Mouse (Mus musculus): ENCODE measurements around the gene Nt5e.

The Nt5e gene

DNA sequence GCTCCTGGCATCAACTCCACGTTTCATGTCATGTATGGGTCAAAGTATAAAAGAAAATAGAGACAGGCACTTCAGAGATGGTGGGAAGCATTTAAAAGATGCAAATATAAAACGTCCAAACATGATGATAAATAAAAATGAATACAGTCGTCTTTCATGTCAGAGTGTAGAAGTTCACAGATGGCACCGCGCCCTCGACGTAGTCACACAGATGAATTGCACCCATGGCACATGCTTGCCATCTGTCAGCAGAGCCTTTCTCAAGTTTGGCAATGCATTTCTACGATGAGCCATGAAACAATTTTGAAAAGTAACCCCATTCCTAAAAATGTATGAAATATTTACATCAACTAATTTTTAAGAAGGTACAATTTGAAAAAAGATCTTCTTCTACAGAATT, 67.9 kb downstream of the Nt5e start:
- no peak for DNase-seq (ENCODE audit: low spot score)

DNA sequence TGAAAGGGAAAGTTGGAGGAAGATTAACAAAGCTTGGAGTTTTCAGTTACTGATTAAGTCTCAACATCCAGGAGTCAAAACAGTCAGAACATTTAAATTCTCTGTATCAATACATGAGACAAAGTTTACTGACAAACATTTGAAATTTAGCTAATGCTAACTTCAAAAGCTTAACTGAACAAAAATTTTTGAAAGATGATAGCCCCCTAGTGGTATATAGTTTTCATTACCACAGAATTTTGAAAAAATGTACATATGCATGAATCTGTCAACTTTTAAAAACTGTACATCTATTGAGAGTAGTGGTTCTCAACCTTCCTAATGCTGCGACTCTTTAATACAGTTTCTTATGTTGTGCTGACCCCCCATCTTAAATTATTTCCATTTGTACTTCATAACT, 71.5 kb downstream of the Nt5e start:
- DNase-seq (ENCODE audit: low spot score): peak; percentile 18

DNA sequence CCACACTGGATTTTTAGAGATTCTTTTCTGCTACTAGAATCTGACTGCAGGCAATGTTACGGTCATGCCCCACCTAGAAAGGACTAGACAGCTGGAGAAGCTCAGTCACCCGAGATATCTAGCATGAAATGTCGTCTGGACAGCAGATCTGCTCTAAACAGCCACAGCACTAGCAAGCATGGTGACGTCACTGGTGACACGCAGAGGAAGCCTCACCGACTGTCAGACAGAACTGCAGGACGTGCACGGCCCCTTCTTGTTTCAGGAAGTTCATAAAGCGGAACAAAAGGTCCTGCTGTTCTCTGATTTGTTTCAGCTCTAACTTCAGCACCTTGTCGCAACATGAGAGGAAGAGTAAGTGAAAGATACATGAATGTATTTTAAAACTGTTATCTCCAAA, 77.1 kb downstream of the Nt5e start:
- no peak for DNase-seq (ENCODE audit: low spot score)

DNA sequence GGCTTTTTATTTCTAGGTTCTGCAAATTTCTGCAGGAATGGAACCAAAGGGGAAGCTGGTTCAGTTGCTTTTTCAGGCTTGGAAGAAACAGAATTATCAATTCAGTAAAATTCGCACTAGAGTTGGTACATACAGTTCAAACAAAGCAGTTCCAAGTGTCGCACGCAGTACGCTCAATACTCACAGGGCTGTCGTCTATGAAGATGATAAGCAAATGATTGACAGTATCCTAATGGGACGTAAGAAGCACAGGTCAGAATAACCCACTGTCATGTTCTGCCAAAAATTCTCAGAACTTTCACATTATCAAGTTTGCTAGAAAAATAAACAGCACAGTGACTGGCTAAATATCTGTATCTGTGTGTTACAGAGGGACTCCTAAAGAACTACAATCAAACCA, 77.5 kb downstream of the Nt5e start:
- DNase-seq (ENCODE audit: low spot score): no peak

DNA sequence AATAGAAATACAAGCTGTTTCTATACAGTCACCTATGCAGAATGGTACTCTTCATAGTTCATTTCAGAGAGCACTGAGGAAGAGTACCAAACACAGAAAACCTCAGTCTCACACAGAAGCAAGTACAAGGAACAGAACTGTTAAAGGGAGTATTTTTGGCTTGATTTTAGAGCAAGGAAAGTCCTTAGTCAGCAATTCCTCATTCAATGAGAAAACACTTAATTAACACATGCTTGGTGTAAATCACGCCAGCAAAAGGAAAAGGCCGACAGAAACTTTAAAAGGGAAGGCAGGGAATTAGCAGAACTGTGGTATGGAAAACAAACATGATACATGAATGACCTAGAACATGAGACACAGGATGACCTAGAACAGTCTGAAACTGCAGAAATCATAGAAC, 83.0 kb downstream of the Nt5e start:
- DNase-seq (ENCODE audit: low spot score): no peak

DNA sequence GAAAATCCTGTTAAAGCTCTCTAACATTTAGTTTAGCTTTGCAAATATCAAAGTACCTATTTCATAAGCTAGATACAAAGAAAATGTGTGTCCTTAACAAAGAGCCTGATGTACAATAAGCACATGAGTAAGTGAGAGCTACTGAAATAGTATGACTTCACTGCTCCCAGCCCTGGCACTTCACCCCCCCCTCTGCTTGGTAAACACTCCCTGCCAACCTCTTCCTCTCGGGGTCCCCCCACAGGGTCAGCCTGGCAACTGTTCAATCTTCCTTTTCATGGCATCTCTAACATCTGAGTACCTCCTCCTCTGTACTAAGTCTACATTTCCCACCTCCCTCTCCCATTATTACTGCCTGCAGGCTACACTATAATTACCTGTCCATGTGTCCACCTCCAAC, 89.8 kb downstream of the Nt5e start:
- no peak for DNase-seq (ENCODE audit: low spot score)
